Mouse (Mus musculus) gastrocnemius, postnatal 36 days (tissue): ENCODE data around the gene Pnma5. TPM values are rescaled to one million over a fixed set of nuclear protein-coding genes. Genes with fewer than 3 reads are reported as not detected.
A peak's percentile ranks its signal among the peaks of the same experiment; 100 is the strongest.

Source experiments
- DNase-seq, 2 experiments: peaks; one replicate each; pipeline ENCODE4 v3.0.0; 2022
- intact Hi-C: fragments of 180-260 bp; cut with DNase I; formaldehyde crosslinking; loops from one replicate; pipeline ENCODE4 v1.15.1; 2025
- microRNA-seq, 2 experiments: library from miRNA; unstranded; fragments of <30 nt; microRNA quantifications; one replicate each; pipeline ENCODE4 v1.2.0; 2021
- total RNA-seq, 2 experiments: library from RNA; stranded (reverse); gene quantifications; 2 replicates each; pipeline ENCODE4 v1.2.3; 2021

Pnma5 gene
- total RNA-seq, 2 experiments from 2014 or later, result 0.10 TPM; not detected in 1

- no peak for DNase-seq
- intact Hi-C loops, result no loop called here
Measured at GRCm38 (mm10) chrX:72987520-72987905, 49.4 kb downstream of the Pnma5 start.

GRCm38 (mm10) chrX:72986841-72987519 is 49.9 kb downstream of the Pnma5 start, which contains the start of gene Zfp185:
Gene Zfp185 (plus strand): TSS chrX:72987339.
- peak; percentile 28 to 47 for DNase-seq
- intact Hi-C loops, result no loop called here

- no peak for DNase-seq
- intact Hi-C loops, result no loop called here
Measured at GRCm38 (mm10) chrX:72985607-72986006, 51.3 kb downstream of the Pnma5 start.

Small RNA genes lying within 50 kb of the gene (microRNA-seq; reads per million reads assigned to microRNA genes)
- 0 reads per million in 2 experiments for gene Mir2137

Other genes starting within 250 kb of the Pnma5 start
- under 1 TPM in 1 of 2 experiments, not detected in 1; 0.12 TPM for gene Gabrq, start 211.9 kb downstream of the Pnma5 start, total RNA-seq
- 10 to 100 TPM; 24.7 to 25.4 TPM for gene Cetn2, start 118.7 kb downstream of the Pnma5 start, total RNA-seq
- gene Nsdhl, start 118.5 kb downstream of the Pnma5 start, total RNA-seq, result 1 to 10 TPM; 3.9 to 4.2 TPM
- 1 to 10 TPM; 1.4 to 1.9 TPM for gene Zfp185, start 49.8 kb downstream of the Pnma5 start, total RNA-seq
- not detected for gene Pnma3, start 27.7 kb upstream of the Pnma5 start, total RNA-seq
- not detected for gene Xlr4a, start 45.4 kb upstream of the Pnma5 start, total RNA-seq
- gene Xlr3a, start 60.0 kb upstream of the Pnma5 start, total RNA-seq, result under 1 TPM in 1 of 2 experiments, not detected in 1; 0.76 TPM
- gene Gm14685, start 79.9 kb upstream of the Pnma5 start, total RNA-seq, result not detected
- not detected for gene Xlr5b, start 111.7 kb upstream of the Pnma5 start, total RNA-seq
- not detected for gene DXBay18, start 112.3 kb upstream of the Pnma5 start, total RNA-seq
- gene Spin2d, start 139.9 kb upstream of the Pnma5 start, total RNA-seq, result not detected
- 1 to 10 TPM in 1 of 2 experiments, under 1 TPM in 1; 0.33 to 4.2 TPM for gene Xlr3b, start 155.1 kb upstream of the Pnma5 start, total RNA-seq
- gene Xlr4b, start 177.2 kb upstream of the Pnma5 start, total RNA-seq, result under 1 TPM in 1 of 2 experiments, not detected in 1; 0.26 TPM
- gene F8a, start 191.2 kb upstream of the Pnma5 start, total RNA-seq, result 1 to 10 TPM; 4.9 to 6.6 TPM
- under 1 TPM in 1 of 2 experiments, not detected in 1; 0.17 TPM for gene Xlr4c, start 206.0 kb upstream of the Pnma5 start, total RNA-seq
- gene Xlr3c, start 228.3 kb upstream of the Pnma5 start, total RNA-seq, result not detected